Mouse (Mus musculus) cortical plate, adult 2 months (tissue): ENCODE results near the gene Sdhb.

Experiments used
- CTCF ChIP-seq: fragments of 200-500 bp; IDR thresholded peaks from 2 replicates; pipeline ENCODE4 v1.5.1; 2011; ENCODE audit warnings: mild to moderate bottlenecking, control low read depth, low read length; ENCODE audit not compliant: insufficient read depth; ENCODE audit errors: extremely low read depth
- POLR2A ChIP-seq: fragments of 200-500 bp; IDR thresholded peaks from 2 replicates; pipeline ENCODE4 v1.6.1; 2011; ENCODE audit warnings: mild to moderate bottlenecking, low read length, control low read depth; ENCODE audit not compliant: insufficient read depth; ENCODE audit errors: extremely low read depth

- TF ChIP-seq CTCF (no peak), POLR2A (no peak)
Observed at GRCm38 (mm10) chr4:141014856-141015255, 53.9 kb downstream of the Sdhb start.
